Comparison of ENCODE assay signal across 8 mouse cellular contexts in genomic region chr13:119755141-119755547, GRCm38 (mm10). TPM values are rescaled to one million over a fixed set of nuclear protein-coding genes. Genes with fewer than 3 reads are reported as not detected.
DNase-seq lines count a peak whose midpoint lies in the region; ATAC-seq and TF ChIP-seq lines count a peak whose summit lies in the region.

No protein-coding gene starts in this region.

- intact Hi-C loops in left cerebral cortex, postnatal 14 days (cut with DNase I): loop anchor here (5.0 kb wide), 1 partner anchor 37 kb away; the partner anchor contains the start of gene Zfp131

- H3K4me3 ChIP-seq in ES-E14 (ENCODE audit: insufficient read depth in 1 of 2, low read depth in 1 of 2, low read length in 2 of 2, poor library complexity in 1 of 2, severe bottlenecking in 1 of 2): peak overlapping the region; percentile 64 to 67
- peak overlapping the region; percentile 73 for H3K4me3 ChIP-seq in forebrain, embryonic 10.5 days
- peak overlapping the region; percentile 74 for H3K4me3 ChIP-seq in hindbrain, embryonic 15.5 days
- H3K4me3 ChIP-seq in midbrain, embryonic 11.5 days (ENCODE audit: low read depth, low read length): peak overlapping the region; percentile 46
- peak overlapping the region; percentile 78 for H3K4me3 ChIP-seq in testis, adult 2 months (ENCODE audit: control insufficient read depth, low read depth, low read length)

- H3K4me1 ChIP-seq in ES-E14 (ENCODE audit: control insufficient read depth in 2 of 2, insufficient read depth in 2 of 2, low read length in 2 of 2, poor library complexity in 1 of 2): peaks cover 0 to 3% of the 10 kb centered on the region in 2 experiments; a peak in 1 of 4 replicates
- H3K4me1 ChIP-seq in forebrain, embryonic 10.5 days: peaks cover 40% of the 10 kb centered on the region
- H3K4me1 ChIP-seq in hindbrain, embryonic 15.5 days (replicated peaks): peaks cover 31% of the 10 kb centered on the region
- peaks cover 10% of the 10 kb centered on the region for H3K4me1 ChIP-seq in midbrain, embryonic 11.5 days (ENCODE audit: control insufficient read depth, insufficient read depth, low read length)
- H3K4me1 ChIP-seq in testis, adult 2 months (ENCODE audit: control insufficient read depth, insufficient read depth, low read length): peaks cover 10% of the 10 kb centered on the region

- no peaks in the 10 kb centered on the region for H3K36me3 ChIP-seq in ES-E14 (ENCODE audit: control insufficient read depth, insufficient read depth, low read length, poor library complexity, severe bottlenecking)
- H3K36me3 ChIP-seq in forebrain, embryonic 10.5 days (replicated peaks): peaks cover 8% of the 10 kb centered on the region
- no peaks in the 10 kb centered on the region for H3K36me3 ChIP-seq in hindbrain, embryonic 15.5 days
- H3K36me3 ChIP-seq in midbrain, embryonic 11.5 days (ENCODE audit: control insufficient read depth, insufficient read depth, low read length): no peaks in the 10 kb centered on the region
- no peaks in the 10 kb centered on the region for H3K36me3 ChIP-seq in testis, adult 2 months (ENCODE audit: control insufficient read depth, insufficient read depth, low read length)

- WGBS in forebrain, embryonic 10.5 days: under 1% methylated on average over 16 of the region's 16 CpGs
- WGBS in hindbrain, embryonic 15.5 days: 2% methylated on average over 16 of the region's 16 CpGs
- WGBS in midbrain, embryonic 11.5 days: under 1% methylated on average over 16 of the region's 16 CpGs

- no peak for TF ChIP-seq CTCF in testis, adult 2 months (IDR thresholded peaks at IDR 0.05; ENCODE audit: control insufficient read depth, insufficient read depth, insufficient replicate concordance, low read depth, low read length)

- in situ Hi-C loops in ES-E14 (cut with MboI; ENCODE audit: low sequenced_read_pairs in 2 of 2, unreplicated experiment in 2 of 2): no loop called here

- no peak for TF ChIP-seq POLR2A in testis, adult 2 months (IDR thresholded peaks at IDR 0.05; ENCODE audit: control insufficient read depth, low read depth, low read length)

- peak overlapping the region; percentile 21 for H3K9ac ChIP-seq in ES-E14 (ENCODE audit: insufficient read depth, low read depth, low read length, poor library complexity, severe bottlenecking)
- H3K9ac ChIP-seq in hindbrain, embryonic 15.5 days: peak overlapping the region; percentile 88
- H3K9ac ChIP-seq in midbrain, embryonic 11.5 days (ENCODE audit: low read length): peak overlapping the region; percentile 63

- peak; percentile 67 for ATAC-seq in hindbrain, embryonic 15.5 days (ENCODE audit: low FRiP score, low read depth)
- peak; percentile 80 for ATAC-seq in midbrain, embryonic 11.5 days (ENCODE audit: low FRiP score)

- H3K27me3 ChIP-seq in forebrain, embryonic 10.5 days (ENCODE audit: poor library complexity, severe bottlenecking): no peaks in the 10 kb centered on the region
- H3K27me3 ChIP-seq in hindbrain, embryonic 15.5 days: no peaks in the 10 kb centered on the region
- H3K27me3 ChIP-seq in midbrain, embryonic 11.5 days (ENCODE audit: control insufficient read depth, insufficient read depth, low read length): no peaks in the 10 kb centered on the region
- H3K27me3 ChIP-seq in testis, adult 2 months (ENCODE audit: control insufficient read depth, insufficient read depth, low read length): no peaks in the 10 kb centered on the region

- no peak overlapping the region for H3K27ac ChIP-seq in ES-E14 (ENCODE audit: insufficient read depth, low read depth, low read length, poor library complexity, severe bottlenecking)
- peak overlapping the region; percentile 89 for H3K27ac ChIP-seq in forebrain, embryonic 10.5 days
- peak overlapping the region; percentile 89 for H3K27ac ChIP-seq in hindbrain, embryonic 15.5 days (replicated peaks)
- H3K27ac ChIP-seq in midbrain, embryonic 11.5 days (ENCODE audit: low read depth, low read length): no peak overlapping the region
- H3K27ac ChIP-seq in testis, adult 2 months (ENCODE audit: control insufficient read depth, insufficient read depth, low read depth, low read length): no peak overlapping the region

- peak; percentile 13 for DNase-seq in CD4-positive helper T cell, adult 2 months (ENCODE audit: low read depth, low spot score)
- peak; percentile 40 for DNase-seq in ES-E14 (ENCODE audit: low read depth, low spot score)
- no peak for DNase-seq in forebrain, embryonic 10.5 days (ENCODE audit: extremely low spot score, low spot score)
- DNase-seq in left cerebral cortex, postnatal 14 days (ENCODE audit: low spot score in 2 of 2): peak; percentile 37 to 49
- peak; percentile 92 for DNase-seq in midbrain, embryonic 11.5 days (ENCODE audit: low spot score, missing footprints)
- no peak for DNase-seq in ovary, postnatal 10 days (ENCODE audit: low spot score)

- peak overlapping the region; percentile 95 for H3K4me2 ChIP-seq in hindbrain, embryonic 15.5 days
- peak overlapping the region; percentile 71 for H3K4me2 ChIP-seq in midbrain, embryonic 11.5 days

- no peaks in the 10 kb centered on the region for H3K9me3 ChIP-seq in ES-E14 (ENCODE audit: control insufficient read depth, insufficient read depth, low read depth, low read length)
- no peaks in the 10 kb centered on the region for H3K9me3 ChIP-seq in forebrain, embryonic 10.5 days
- H3K9me3 ChIP-seq in hindbrain, embryonic 15.5 days: no peaks in the 10 kb centered on the region
- no peaks in the 10 kb centered on the region for H3K9me3 ChIP-seq in midbrain, embryonic 11.5 days (ENCODE audit: control insufficient read depth, low read length)

TF ChIP-seq in ES-E14, 5 proteins besides CTCF, POLR2A, EP300 and RAD21:
- TF ChIP-seq ZNF384 (IDR thresholded peaks at IDR 0.05; ENCODE audit: low read depth, low read length) (no peak), HCFC1 (IDR thresholded peaks at IDR 0.05; ENCODE audit: borderline replicate concordance, insufficient read depth, low read length) (no peak), ZC3H11A (IDR thresholded peaks at IDR 0.05; ENCODE audit: borderline replicate concordance, low read depth, low read length) (no peak), MAFK (IDR thresholded peaks at IDR 0.05; ENCODE audit: insufficient read depth, low read depth, low read length) (no peak), CHD2 (IDR thresholded peaks at IDR 0.05; ENCODE audit: low read depth, low read length) (no peak)
TF ChIP-seq in ES-E14: peak in this region for 0.

RNA-seq across cellular contexts. Expression of gene Nim1k, which starts 0.5 kb away (rescaled TPM):
- 0.22 and 0.42 TPM in 2 replicates for total RNA-seq in ES-E14 (2012; rRNA removed)
- polyA plus RNA-seq in forebrain, embryonic 10.5 days (2016; fragmentation: Nextera tagmentation; extraction: Ambion mirVana): 3.3 and 3.5 TPM in 2 replicates
- 5.4 and 5.5 TPM in 2 replicates for polyA plus RNA-seq in hindbrain, embryonic 15.5 days (2015; fragmentation: Nextera tagmentation; extraction: Ambion mirVana)
- total RNA-seq in left cerebral cortex, postnatal 14 days (2021): 10 to 100 TPM; 13.2 to 14.8 TPM
- polyA plus RNA-seq in midbrain, embryonic 11.5 days (2014; fragmentation: Nextera tagmentation; extraction: Ambion mirVana): 1.9 and 2.4 TPM in 2 replicates
- polyA plus RNA-seq in testis, adult 2 months (2012; rRNA removed): 1.8 and 2.2 TPM in 2 replicates

RNA-seq across cellular contexts. Expression of gene Zfp131, which starts 35.5 kb away (rescaled TPM):
- total RNA-seq in ES-E14 (2012; rRNA removed): 27.5 and 31.0 TPM in 2 replicates
- 42.7 and 44.4 TPM in 2 replicates for polyA plus RNA-seq in forebrain, embryonic 10.5 days (2016; fragmentation: Nextera tagmentation; extraction: Ambion mirVana)
- polyA plus RNA-seq in hindbrain, embryonic 15.5 days (2015; fragmentation: Nextera tagmentation; extraction: Ambion mirVana): 32.2 and 33.0 TPM in 2 replicates
- 10 to 100 TPM; 39.7 to 41.9 TPM for total RNA-seq in left cerebral cortex, postnatal 14 days (2021)
- polyA plus RNA-seq in midbrain, embryonic 11.5 days (2014; fragmentation: Nextera tagmentation; extraction: Ambion mirVana): 44.2 and 49.4 TPM in 2 replicates
- 8.0 and 11.4 TPM in 2 replicates for polyA plus RNA-seq in testis, adult 2 months (2012; rRNA removed)

Comparison
In these comparisons a context has a peak if more than half of its experiments do, and no peak if none do; other contexts are left out.
1. DNase-seq: peak in CD4-positive helper T cell, adult 2 months (single experiment), ES-E14 (single experiment), left cerebral cortex, postnatal 14 days (2 of 2) and midbrain, embryonic 11.5 days (single experiment); none in forebrain, embryonic 10.5 days (single experiment) and ovary, postnatal 10 days (single experiment).
2. H3K27ac ChIP-seq: peak in forebrain, embryonic 10.5 days (single experiment) and hindbrain, embryonic 15.5 days (single experiment); none in ES-E14 (single experiment), midbrain, embryonic 11.5 days (single experiment) and testis, adult 2 months (single experiment).
3. H3K9ac ChIP-seq: peak in every context shown above with its lines; median percentile 88 in hindbrain, embryonic 15.5 days; 63 in midbrain, embryonic 11.5 days; 21 in ES-E14.
4. Peak in every context shown above with its lines, with median percentiles within 50 percentile points of each other: H3K4me3 ChIP-seq.